Mouse (Mus musculus) layer of hippocampus, adult 2 months (tissue): ENCODE data around the gene Rplp2. TPM values are rescaled to one million over a fixed set of nuclear protein-coding genes. Genes with fewer than 3 reads are reported as not detected.
A peak's percentile ranks its signal among the peaks of the same experiment; 100 is the strongest.

Experiments
- DNase-seq, 2 experiments: peaks; one replicate each; pipeline ENCODE4 v3.0.0; 2022; ENCODE audit warnings: low spot score in 2 of 2
- H3K27ac ChIP-seq: fragments of 200-600 bp; 2 replicates; pipeline ENCODE4 v1.8.1; 2022
- H3K4me3 ChIP-seq: fragments of 200-600 bp; 2 replicates; pipeline ENCODE4 v1.8.1; 2022; ENCODE audit warnings: mild to moderate bottlenecking
- CTCF ChIP-seq: fragments of 200-600 bp; conservative IDR thresholded peaks from 2 replicates; pipeline ENCODE4 v1.8.1; 2022; ENCODE audit warnings: antibody characterized with exemption, mild to moderate bottlenecking, moderate library complexity
- total RNA-seq, 2 experiments: library from RNA; stranded (reverse); gene quantifications; 2 replicates each; pipeline ENCODE4 v1.2.3; 2021

The Rplp2 gene
- total RNA-seq, 2 experiments from 2014 or later: 548 to 575 TPM

GRCm38 (mm10) chr7:141459301-141459711, 12.1 kb downstream of the Rplp2 start:
- no peak overlapping the region for H3K4me3 ChIP-seq
- DNase-seq: no peak
- H3K27ac ChIP-seq: no peak overlapping the region
- TF ChIP-seq CTCF: no peak

DNA sequence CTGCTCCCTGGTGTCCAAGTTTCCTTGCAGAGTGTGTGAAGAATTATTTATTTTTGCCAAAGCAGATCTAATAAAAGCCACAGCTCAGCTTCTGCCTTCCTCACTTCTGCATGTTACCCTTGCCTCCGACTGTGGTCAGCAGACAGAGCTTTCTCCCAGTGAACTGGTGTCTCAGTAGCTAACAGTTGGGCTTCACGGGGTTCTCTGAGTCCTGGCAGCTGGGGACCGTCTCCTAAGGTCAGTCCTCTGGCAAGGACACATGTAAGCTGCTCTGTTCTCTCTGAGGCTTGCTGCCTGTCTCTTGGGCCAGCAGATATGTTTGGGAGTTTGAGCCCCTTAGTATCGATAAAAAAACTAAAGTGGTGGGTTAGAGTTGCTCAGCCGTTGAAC, 12.8 kb downstream of the Rplp2 start:
- Histone ChIP-seq H3K27ac (peak overlapping the region; percentile 53), H3K4me3 (no peak overlapping the region)
- no peak for TF ChIP-seq CTCF
- DNase-seq: no peak

DNA sequence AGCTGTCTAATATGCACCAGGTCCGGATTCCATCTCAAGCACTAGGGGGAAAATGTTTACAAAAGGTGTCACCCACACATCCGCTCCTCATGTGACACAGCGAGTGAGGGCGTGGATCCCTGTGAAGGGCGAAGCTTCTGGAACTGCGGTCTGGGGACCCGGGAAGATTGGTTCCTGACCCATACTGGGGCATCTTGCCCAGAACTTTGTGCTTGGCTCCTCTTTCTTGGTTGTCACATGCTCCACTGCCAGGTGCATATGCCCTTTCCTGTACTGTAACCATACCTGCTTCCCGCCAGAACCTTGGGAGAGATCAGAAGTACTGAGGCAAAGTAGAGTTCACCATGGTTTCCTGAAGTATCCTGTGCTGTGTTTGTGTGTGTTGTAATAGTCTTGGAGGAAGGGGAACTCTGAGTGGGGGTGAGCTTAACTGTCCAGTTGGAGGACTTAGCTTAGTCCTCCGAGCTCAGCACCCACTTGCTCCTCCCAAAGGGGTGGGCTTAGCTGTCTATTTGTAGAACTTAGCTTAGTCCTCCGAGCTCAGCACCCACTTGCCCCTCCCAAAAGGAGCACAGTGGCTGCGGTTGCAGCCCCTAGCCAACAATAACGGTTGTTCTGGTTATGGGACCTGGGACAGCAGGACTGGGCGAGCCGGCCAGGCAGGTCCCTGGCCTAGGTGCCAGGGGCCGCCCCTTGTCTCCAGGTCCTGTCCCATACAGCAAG, 13.4 kb downstream of the Rplp2 start, which contains the start of gene Cracr2b:
Gene Cracr2b, plus strand, starts transcription at position 704 of the 723 bp plus-strand sequence.
- TF ChIP-seq CTCF: no peak
- Histone ChIP-seq H3K4me3 (peak within 1 kb of the TSS; percentile 48), H3K27ac (peak within 1 kb of the TSS; percentile 78)
- no peak for DNase-seq

DNA sequence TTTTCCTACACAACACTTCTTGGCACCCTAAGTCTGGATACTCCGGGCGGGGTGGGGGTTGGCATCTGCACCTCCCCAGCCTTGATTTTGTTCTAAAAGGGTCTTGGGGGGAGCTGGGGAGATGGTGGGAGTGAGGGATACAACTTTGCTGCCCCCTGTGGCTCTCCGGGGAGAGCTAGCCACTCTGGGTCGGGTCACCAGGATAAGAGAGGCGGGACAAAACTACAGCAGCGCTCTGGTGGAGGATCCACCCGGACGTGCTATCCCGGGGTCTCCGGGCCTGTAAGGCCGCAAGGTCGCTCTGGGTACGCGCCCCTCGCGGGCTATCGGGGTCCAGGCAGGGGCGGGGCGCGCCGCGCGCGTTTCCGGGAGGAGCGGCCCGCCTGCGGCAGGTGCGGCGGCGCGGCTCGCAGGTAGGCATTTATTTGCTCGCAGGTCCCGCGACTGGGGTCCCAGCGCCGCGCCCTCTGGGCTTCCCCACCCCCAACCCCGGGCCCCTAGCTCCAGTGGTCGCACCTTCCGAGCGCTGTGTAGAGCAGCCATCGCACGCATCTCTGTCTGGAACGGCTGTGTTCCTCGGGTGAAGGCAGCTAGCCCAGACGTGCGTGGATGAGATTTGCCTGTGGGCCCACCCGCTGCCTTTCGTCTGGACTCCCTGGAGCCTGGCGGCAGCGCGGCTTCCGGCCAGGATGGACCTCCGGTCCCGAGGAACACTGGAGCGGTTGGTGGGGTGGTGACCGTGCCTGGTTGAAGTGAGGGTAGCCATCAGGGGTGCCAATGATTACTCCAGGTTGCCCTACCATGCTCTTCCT, 14.6 kb downstream of the Rplp2 start:
- Histone ChIP-seq H3K27ac (peak overlapping the region; percentile 78), H3K4me3 (peak overlapping the region; percentile 48)
- DNase-seq: no peak
- peak; percentile 44 for TF ChIP-seq CTCF

DNA sequence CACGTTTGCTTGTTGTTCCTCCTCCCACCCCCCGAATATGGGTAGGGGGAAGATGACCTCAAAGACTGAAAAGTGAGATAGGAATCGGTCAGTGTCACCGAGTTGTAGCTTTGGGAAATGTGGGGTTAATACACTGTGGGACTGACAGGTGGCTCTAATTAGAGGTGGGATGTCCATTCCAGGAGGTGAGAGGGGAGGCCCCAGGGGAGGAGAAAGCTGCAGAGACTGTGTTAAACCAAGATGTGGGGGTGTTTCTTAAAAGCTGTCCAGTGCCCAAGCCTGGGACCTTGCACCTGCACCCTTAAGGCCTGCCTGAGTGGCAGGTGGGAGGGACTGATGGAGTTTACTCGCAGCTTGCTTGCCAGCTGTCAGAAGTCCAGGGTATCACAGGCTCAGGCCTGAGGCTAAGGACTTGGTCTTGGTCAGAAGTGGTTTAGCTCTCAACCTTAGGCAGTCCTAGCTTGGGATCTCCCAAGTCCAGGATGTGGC, 15.2 kb downstream of the Rplp2 start:
- Histone ChIP-seq H3K4me3 (peak overlapping the region; percentile 48; the same call in 1 of the 2 replicates), H3K27ac (peak overlapping the region; percentile 78; the same call in 1 of the 2 replicates)
- TF ChIP-seq CTCF: no peak
- DNase-seq: no peak

- TF ChIP-seq CTCF: no peak
- Histone ChIP-seq H3K4me3 (no peak overlapping the region; the same call in 1 of the 2 replicates), H3K27ac (peak overlapping the region; percentile 46)
- no peak for DNase-seq
These were observed 16.8 kb downstream of the Rplp2 start for GRCm38 (mm10) chr7:141463824-141464602.

- no peak for TF ChIP-seq CTCF
- H3K27ac ChIP-seq: peak overlapping the region; percentile 46
- peak overlapping the region; percentile 10; the same call in 1 of the 2 replicates for H3K4me3 ChIP-seq
- no peak for DNase-seq
These were observed 17.5 kb downstream of the Rplp2 start for GRCm38 (mm10) chr7:141464603-141465201.

DNA sequence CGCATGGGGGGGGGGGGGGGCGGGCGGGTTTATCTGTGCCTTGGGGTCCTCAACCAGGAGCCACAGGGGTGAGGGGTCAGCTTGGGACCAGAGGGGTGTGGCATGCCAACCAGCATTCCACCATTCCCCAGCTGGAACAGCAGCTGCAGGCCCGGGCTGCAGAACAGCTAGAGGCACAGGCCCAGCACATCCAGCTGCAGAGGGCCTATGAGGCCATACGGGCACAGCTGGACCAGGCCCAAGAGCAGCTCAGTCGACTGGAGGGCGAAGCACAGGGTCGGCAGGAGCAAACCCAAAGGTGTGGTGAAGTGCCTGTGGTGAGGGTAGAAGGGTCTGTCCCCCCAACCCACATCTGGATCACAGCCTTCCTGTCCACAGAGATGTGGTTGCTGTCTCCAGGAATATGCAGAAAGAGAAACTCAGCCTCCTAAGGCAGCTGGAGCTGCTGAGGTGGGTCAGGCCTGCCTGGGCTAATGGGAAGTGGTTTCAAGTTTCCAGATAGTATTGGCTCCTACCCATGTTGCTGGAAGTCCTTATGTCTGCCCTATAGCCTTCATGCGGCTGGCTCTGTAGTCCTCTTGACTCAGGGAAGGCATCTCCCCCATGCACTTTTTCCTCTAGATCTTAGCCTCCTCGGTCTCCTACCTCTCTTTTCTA, 18.3 kb downstream of the Rplp2 start:
- Histone ChIP-seq H3K4me3 (no peak overlapping the region), H3K27ac (no peak overlapping the region)
- no peak for TF ChIP-seq CTCF
- DNase-seq: no peak

- TF ChIP-seq CTCF: no peak
- Histone ChIP-seq H3K4me3 (no peak overlapping the region), H3K27ac (no peak overlapping the region)
- DNase-seq: no peak
These were observed 18.9 kb downstream of the Rplp2 start for GRCm38 (mm10) chr7:141466045-141466394.

GRCm38 (mm10) chr7:141466607-141467148, 19.5 kb downstream of the Rplp2 start:
- no peak for DNase-seq
- no peak for TF ChIP-seq CTCF
- H3K4me3 ChIP-seq: peak overlapping the region; percentile 59
- H3K27ac ChIP-seq: peak overlapping the region; percentile 74; the same call in 1 of the 2 replicates

DNA sequence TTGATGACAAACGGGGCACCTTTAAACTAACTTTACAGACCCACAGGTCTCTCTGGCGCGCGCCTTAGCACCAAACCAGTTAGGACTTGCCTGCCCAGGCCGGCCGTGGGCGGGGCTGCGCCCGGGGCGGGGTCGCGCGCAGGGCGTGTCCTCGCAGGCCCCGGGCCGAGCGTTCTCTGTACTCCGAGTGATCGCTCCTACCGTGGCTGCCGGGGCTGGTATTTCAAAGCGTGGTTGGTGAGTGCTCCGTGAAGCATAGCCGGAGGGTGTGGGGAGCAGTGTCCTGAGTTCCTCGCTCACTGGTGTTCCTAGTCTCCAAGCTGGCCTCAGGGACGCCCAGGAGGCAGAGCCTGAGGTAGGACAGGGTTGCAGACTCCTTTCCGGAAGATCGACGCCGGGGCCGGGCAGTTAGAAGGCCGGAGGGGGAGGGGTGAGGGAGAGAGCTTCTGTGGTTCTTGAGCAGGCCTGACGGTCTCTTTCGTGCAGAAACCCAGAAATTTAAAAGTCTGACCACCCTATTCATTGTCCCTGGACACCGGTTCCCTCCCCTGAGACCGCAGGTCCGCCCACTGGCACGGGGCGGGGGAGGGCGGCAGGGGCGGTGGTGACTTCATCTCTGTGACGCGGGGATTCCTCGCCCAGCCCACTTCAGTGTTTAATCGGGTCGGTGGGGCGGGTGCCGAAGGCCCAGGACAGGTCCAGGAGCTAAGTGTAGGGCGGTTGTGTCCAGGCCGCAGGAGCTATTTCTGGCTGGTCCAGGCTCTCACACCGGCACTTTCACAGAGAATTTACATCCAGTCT, 20.3 kb downstream of the Rplp2 start, which contains the start of gene Cd151:
Gene Cd151, plus strand, starts transcription at position 163 of the 801 bp plus-strand sequence.
- peak; percentile 49 to 62 for DNase-seq
- Histone ChIP-seq H3K27ac (peak within 1 kb of the TSS; percentile 74), H3K4me3 (peak within 1 kb of the TSS; percentile 59)
- TF ChIP-seq CTCF: no peak
